Mouse (Mus musculus): Measurements from ENCODE around the gene Mipol1. TPM values are rescaled to one million over a fixed set of nuclear protein-coding genes. Genes with fewer than 3 reads are reported as not detected.

Mipol1 gene
- polyA plus RNA-seq (2012; fragmentation: generic; extraction: Trizol) = 0.70 TPM
- long read RNA-seq, experiment 1, partial matches to known transcripts = 0 of 3 reads
- long read RNA-seq, experiment 1, other reads (novel, unspliced or antisense) = 3 of 3 reads
- long read RNA-seq, experiment 2, partial matches to known transcripts = 2 of 23 reads
- long read RNA-seq, experiment 2, other reads (novel, unspliced or antisense) = 16 of 23 reads

- H3K36me3 ChIP-seq (ENCODE audit: control insufficient read depth, insufficient read depth) = peaks cover 9% of the 10 kb centered on the region
- H3ac ChIP-seq (ENCODE audit: control insufficient read depth, insufficient read length, low read depth) = peak within 1 kb of the TSS; percentile 80
- peaks cover 44% of the 10 kb centered on the region for H3K79me3 ChIP-seq (ENCODE audit: low read depth)
- TF ChIP-seq MAX (IDR thresholded peaks at IDR 0.05) (peak; percentile 95), MYOG (IDR thresholded peaks at IDR 0.05; ENCODE audit: control insufficient read depth, extremely low read depth, insufficient read length) (no peak)
- peak within 1 kb of the TSS; percentile 55 for H3K4me3 ChIP-seq (ENCODE audit: insufficient read depth, poor library complexity, severe bottlenecking)
- H3K79me2 ChIP-seq (ENCODE audit: control insufficient read depth, insufficient read depth) = peaks cover 49% of the 10 kb centered on the region
- H3K27me3 ChIP-seq (ENCODE audit: control insufficient read depth, insufficient read depth, insufficient read length) = no peaks in the 10 kb centered on the region
Observed at GRCm38 (mm10) chr12:57230192-57230706, at the start of gene Mipol1, which contains the start of gene Prps1l3. Gene Mipol1 (plus strand): TSS chr12:57230427. Gene Prps1l3 (plus strand): TSS chr12:57230412.

GRCm38 (mm10) chr12:57184401-57185147 is 45.7 kb upstream of the Mipol1 start:
- Histone ChIP-seq H3K79me3 (ENCODE audit: low read depth) (no peaks in the 10 kb centered on the region), H3K36me3 (ENCODE audit: control insufficient read depth, insufficient read depth) (no peaks in the 10 kb centered on the region), H3K27me3 (ENCODE audit: control insufficient read depth, insufficient read depth, insufficient read length) (no peaks in the 10 kb centered on the region), H3K79me2 (ENCODE audit: control insufficient read depth, insufficient read depth) (no peaks in the 10 kb centered on the region), H3K4me3 (ENCODE audit: insufficient read depth, poor library complexity, severe bottlenecking) (no peak overlapping the region), H3ac (ENCODE audit: control insufficient read depth, insufficient read length, low read depth) (no peak overlapping the region)
- TF ChIP-seq CEBPB (IDR thresholded peaks at IDR 0.05; ENCODE audit: low read depth) (no peak), FOSL1 (IDR thresholded peaks at IDR 0.05; ENCODE audit: insufficient read depth, low read length, poor library complexity, severe bottlenecking) (no peak), MYOG (IDR thresholded peaks at IDR 0.05; ENCODE audit: control insufficient read depth, extremely low read depth, insufficient read length) (no peak), MAX (IDR thresholded peaks at IDR 0.05) (no peak)

DNA sequence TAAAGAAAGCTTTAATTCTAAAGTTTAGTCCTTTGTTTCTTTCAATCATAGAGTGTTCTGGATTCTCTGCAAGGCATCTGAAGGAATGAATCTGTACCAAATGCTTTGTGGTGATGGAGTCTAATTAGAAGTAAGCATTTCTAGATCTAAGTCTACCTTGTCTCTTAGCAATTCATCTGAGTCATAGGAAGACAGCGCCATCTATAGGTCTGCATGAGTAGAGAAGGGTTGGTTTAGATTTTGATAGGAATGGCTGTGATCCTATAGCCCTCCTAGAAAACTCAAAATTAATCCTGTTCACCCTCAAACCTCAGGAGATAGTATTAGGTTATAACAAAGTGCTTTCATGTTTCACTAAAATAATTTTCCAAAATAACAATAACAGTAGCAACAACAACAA is 44.8 kb upstream of the Mipol1 start:
- H3K79me2 ChIP-seq (ENCODE audit: control insufficient read depth, insufficient read depth) = no peaks in the 10 kb centered on the region
- no peaks in the 10 kb centered on the region for H3K36me3 ChIP-seq (ENCODE audit: control insufficient read depth, insufficient read depth)
- no peak overlapping the region for H3K4me3 ChIP-seq (ENCODE audit: insufficient read depth, poor library complexity, severe bottlenecking)
- TF ChIP-seq MAX (IDR thresholded peaks at IDR 0.05) (no peak), MYOD1 (IDR thresholded peaks at IDR 0.05; ENCODE audit: control insufficient read depth, insufficient read length, low read depth) (no peak), USF1 (IDR thresholded peaks at IDR 0.05; ENCODE audit: low read depth) (no peak), CEBPB (IDR thresholded peaks at IDR 0.05; ENCODE audit: low read depth) (no peak), FOSL1 (IDR thresholded peaks at IDR 0.05; ENCODE audit: insufficient read depth, low read length, poor library complexity, severe bottlenecking) (no peak), CTCF (IDR thresholded peaks at IDR 0.05; ENCODE audit: control insufficient read depth, insufficient read depth, insufficient read length) (no peak), MYOG (IDR thresholded peaks at IDR 0.05; ENCODE audit: control insufficient read depth, extremely low read depth, insufficient read length) (no peak)
- H3K27me3 ChIP-seq (ENCODE audit: control insufficient read depth, insufficient read depth, insufficient read length) = no peaks in the 10 kb centered on the region
- H3K79me3 ChIP-seq (ENCODE audit: low read depth) = no peaks in the 10 kb centered on the region
- no peak overlapping the region for H3ac ChIP-seq (ENCODE audit: control insufficient read depth, insufficient read length, low read depth)

GRCm38 (mm10) chr12:57186126-57186525 is 44.1 kb upstream of the Mipol1 start:
- H3ac ChIP-seq (ENCODE audit: control insufficient read depth, insufficient read length, low read depth) = no peak overlapping the region
- H3K36me3 ChIP-seq (ENCODE audit: control insufficient read depth, insufficient read depth) = no peaks in the 10 kb centered on the region
- no peaks in the 10 kb centered on the region for H3K79me2 ChIP-seq (ENCODE audit: control insufficient read depth, insufficient read depth)
- TF ChIP-seq CTCF (IDR thresholded peaks at IDR 0.05; ENCODE audit: control insufficient read depth, insufficient read depth, insufficient read length) (no peak), MYOG (IDR thresholded peaks at IDR 0.05; ENCODE audit: control insufficient read depth, extremely low read depth, insufficient read length) (no peak), CEBPB (IDR thresholded peaks at IDR 0.05; ENCODE audit: low read depth) (no peak), MYOD1 (IDR thresholded peaks at IDR 0.05; ENCODE audit: control insufficient read depth, insufficient read length, low read depth) (no peak), USF1 (IDR thresholded peaks at IDR 0.05; ENCODE audit: low read depth) (no peak), FOSL1 (IDR thresholded peaks at IDR 0.05; ENCODE audit: insufficient read depth, low read length, poor library complexity, severe bottlenecking) (no peak), MAX (IDR thresholded peaks at IDR 0.05) (no peak)
- no peaks in the 10 kb centered on the region for H3K27me3 ChIP-seq (ENCODE audit: control insufficient read depth, insufficient read depth, insufficient read length)
- H3K4me3 ChIP-seq (ENCODE audit: insufficient read depth, poor library complexity, severe bottlenecking) = no peak overlapping the region
- no peaks in the 10 kb centered on the region for H3K79me3 ChIP-seq (ENCODE audit: low read depth)

DNA sequence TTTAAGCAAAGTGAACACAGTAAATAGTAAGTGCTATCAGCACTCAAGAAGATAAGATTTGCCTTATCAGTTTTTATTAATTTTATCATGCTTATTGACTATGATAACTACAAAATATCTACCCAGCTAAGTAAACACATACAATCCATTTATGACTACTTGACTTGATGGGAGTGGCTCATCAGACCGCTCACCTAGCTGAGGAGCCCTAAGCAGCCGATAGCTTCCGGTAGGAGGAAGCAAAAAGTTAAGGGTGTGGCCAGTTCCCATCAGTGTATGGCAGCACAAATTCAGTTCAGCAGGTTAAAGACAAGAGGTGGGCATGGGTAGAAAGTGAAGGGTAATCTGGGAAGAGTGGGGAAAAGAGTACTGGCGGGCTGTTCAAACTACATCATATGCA is 43.2 kb upstream of the Mipol1 start:
- H3ac ChIP-seq (ENCODE audit: control insufficient read depth, insufficient read length, low read depth) = no peak overlapping the region
- TF ChIP-seq CTCF (IDR thresholded peaks at IDR 0.05; ENCODE audit: control insufficient read depth, insufficient read depth, insufficient read length) = no peak
- TF ChIP-seq MAX (IDR thresholded peaks at IDR 0.05) = no peak
- no peak for TF ChIP-seq USF1 (IDR thresholded peaks at IDR 0.05; ENCODE audit: low read depth)
- no peak for TF ChIP-seq MYOD1 (IDR thresholded peaks at IDR 0.05; ENCODE audit: control insufficient read depth, insufficient read length, low read depth)
- TF ChIP-seq MYOG (IDR thresholded peaks at IDR 0.05; ENCODE audit: control insufficient read depth, extremely low read depth, insufficient read length) = no peak
- no peak for TF ChIP-seq FOSL1 (IDR thresholded peaks at IDR 0.05; ENCODE audit: insufficient read depth, low read length, poor library complexity, severe bottlenecking)
- TF ChIP-seq CEBPB (IDR thresholded peaks at IDR 0.05; ENCODE audit: low read depth) = no peak
- H3K79me2 ChIP-seq (ENCODE audit: control insufficient read depth, insufficient read depth) = no peaks in the 10 kb centered on the region
- H3K27me3 ChIP-seq (ENCODE audit: control insufficient read depth, insufficient read depth, insufficient read length) = no peaks in the 10 kb centered on the region
- no peaks in the 10 kb centered on the region for H3K79me3 ChIP-seq (ENCODE audit: low read depth)
- H3K36me3 ChIP-seq (ENCODE audit: control insufficient read depth, insufficient read depth) = no peaks in the 10 kb centered on the region
- H3K4me3 ChIP-seq (ENCODE audit: insufficient read depth, poor library complexity, severe bottlenecking) = no peak overlapping the region
